Mouse (Mus musculus): ENCODE results near the gene Dok3.

GRCm38 (mm10) chr13:55557499-55557898 lies 28.4 kb upstream of the Dok3 start:
- no peak for TF ChIP-seq SIN3A (IDR thresholded peaks at IDR 0.05; ENCODE audit: low read length)
- TF ChIP-seq EP300 (IDR thresholded peaks at IDR 0.05; ENCODE audit: low read depth in 1 of 2, low read length in 2 of 2) = no peak
- no peak for TF ChIP-seq CTCF (IDR thresholded peaks at IDR 0.05 in 2 of 3, conservative IDR thresholded peaks at IDR 0.05 in 1 of 3; ENCODE audit: control insufficient read depth in 1 of 3, insufficient read depth in 1 of 3, low read depth in 2 of 3, low read length in 3 of 3, poor library complexity in 1 of 3, severe bottlenecking in 1 of 3)
- no peak for TF ChIP-seq MAFK (IDR thresholded peaks at IDR 0.05; ENCODE audit: borderline replicate concordance, low read depth, low read length)
- TF ChIP-seq POLR2A (IDR thresholded peaks at IDR 0.05; ENCODE audit: control insufficient read depth in 1 of 2, insufficient read depth in 1 of 2, low read depth in 1 of 2, low read length in 2 of 2, poor library complexity in 1 of 2) = no peak
- no peak for TF ChIP-seq MYC (IDR thresholded peaks at IDR 0.05; ENCODE audit: low read depth, low read length)
- no peak for TF ChIP-seq MAZ (IDR thresholded peaks at IDR 0.05; ENCODE audit: low read depth, low read length)
- TF ChIP-seq ZC3H11A (IDR thresholded peaks at IDR 0.05; ENCODE audit: low read depth, low read length) = no peak
- no peak for TF ChIP-seq MEF2A (IDR thresholded peaks at IDR 0.05; ENCODE audit: extremely low read depth, insufficient replicate concordance, low read depth, low read length, poor library complexity, severe bottlenecking)
- TF ChIP-seq ZNF384 (IDR thresholded peaks at IDR 0.05; ENCODE audit: low read depth, low read length) = no peak

All from MEL (cell line).